Mouse (Mus musculus) C2C12 (cell line): ENCODE measurements around the gene Slc39a5.

Experiments
- CEBPB ChIP-seq: IDR thresholded peaks from one replicate; pipeline ENCODE4 v1.6.1; 2011; ENCODE audit warnings: low read depth, mild to moderate bottlenecking, control low read depth, moderate library complexity
- CTCF ChIP-seq: IDR thresholded peaks from one replicate; pipeline ENCODE4 v1.5.1; 2011; ENCODE audit not compliant: control insufficient read depth, insufficient read depth, insufficient read length
- MAX ChIP-seq: IDR thresholded peaks from one replicate; pipeline ENCODE4 v1.6.1; 2011; ENCODE audit warnings: mild to moderate bottlenecking, control low read depth
- MYOG ChIP-seq: IDR thresholded peaks from one replicate; pipeline ENCODE4 v1.6.1; 2011; ENCODE audit not compliant: control insufficient read depth, insufficient read length; ENCODE audit errors: extremely low read depth
- USF1 ChIP-seq: IDR thresholded peaks from one replicate; pipeline ENCODE4 v1.6.1; 2011; ENCODE audit warnings: low read depth, mild to moderate bottlenecking, control low read depth, moderate library complexity

- TF ChIP-seq USF1 (no peak), CTCF (no peak), MYOG (no peak), MAX (no peak), CEBPB (no peak)
Measured at GRCm38 (mm10) chr10:128379260-128379659, 21.8 kb downstream of the Slc39a5 start.
